Mouse (Mus musculus) frontal cortex, postnatal 14 days (tissue): ENCODE data around the gene Rora.

Source experiments
- DNase-seq, 2 experiments: peaks; one replicate each; pipeline ENCODE4 v3.0.0; 2022; ENCODE audit warnings: low spot score in 2 of 2

The Rora gene

DNA sequence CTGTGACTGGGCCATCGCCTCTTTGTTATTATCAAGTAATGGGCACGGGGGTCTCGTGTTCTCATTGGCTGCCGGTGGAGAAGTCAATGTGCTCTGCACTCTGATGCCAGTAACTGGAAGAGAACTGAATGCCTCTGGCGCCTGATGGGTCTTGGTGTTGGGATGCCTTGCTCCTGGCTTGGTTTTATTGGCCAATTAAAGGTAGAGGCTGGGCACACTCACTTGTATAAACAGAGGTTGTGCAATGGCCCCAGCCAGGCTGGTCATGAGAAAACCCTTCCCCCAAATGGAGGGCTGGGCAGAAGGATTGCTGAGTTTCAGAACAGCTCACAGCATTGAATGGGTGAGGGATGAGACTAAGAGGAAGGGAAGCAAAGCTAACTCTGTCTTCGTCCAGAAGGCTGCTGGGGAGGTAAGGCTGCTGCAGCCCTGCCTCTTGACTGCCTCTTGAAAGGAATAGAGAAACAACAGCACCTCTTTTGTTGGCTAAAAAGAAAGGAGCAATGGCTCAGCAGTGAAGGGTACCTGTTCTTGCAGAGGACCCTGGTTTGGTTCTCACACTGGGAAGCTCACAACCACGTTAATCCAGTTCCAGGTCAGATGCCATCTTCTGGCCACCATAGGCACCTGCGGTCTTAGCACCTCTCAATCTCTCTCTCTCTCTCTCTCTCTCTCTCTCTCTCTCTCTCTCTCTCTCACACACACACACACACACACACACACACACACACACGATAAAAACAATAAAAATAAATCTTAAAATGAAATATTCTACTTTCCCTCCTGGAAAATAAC lies 653.3 kb downstream of the Rora start:
- no peak for DNase-seq

DNA sequence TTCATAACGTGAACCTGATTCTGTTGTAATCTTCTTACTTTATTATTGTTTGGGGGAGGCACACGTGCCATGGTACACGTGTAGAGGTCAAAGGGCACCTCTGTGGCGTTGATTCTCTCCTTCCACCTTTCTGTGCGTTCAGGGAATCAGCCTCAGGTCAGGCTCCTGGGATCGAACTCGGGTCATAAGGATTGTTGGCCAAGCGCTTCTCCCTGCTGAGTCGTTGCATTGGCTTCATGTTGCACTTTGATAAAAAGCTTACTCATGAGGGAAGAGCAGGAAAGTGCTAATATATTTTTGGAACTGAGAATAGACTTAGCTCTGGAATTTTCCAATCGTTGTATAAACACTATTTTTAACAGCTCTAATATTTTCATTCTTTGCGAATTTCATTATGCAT lies 654.4 kb downstream of the Rora start:
- no peak for DNase-seq

DNA sequence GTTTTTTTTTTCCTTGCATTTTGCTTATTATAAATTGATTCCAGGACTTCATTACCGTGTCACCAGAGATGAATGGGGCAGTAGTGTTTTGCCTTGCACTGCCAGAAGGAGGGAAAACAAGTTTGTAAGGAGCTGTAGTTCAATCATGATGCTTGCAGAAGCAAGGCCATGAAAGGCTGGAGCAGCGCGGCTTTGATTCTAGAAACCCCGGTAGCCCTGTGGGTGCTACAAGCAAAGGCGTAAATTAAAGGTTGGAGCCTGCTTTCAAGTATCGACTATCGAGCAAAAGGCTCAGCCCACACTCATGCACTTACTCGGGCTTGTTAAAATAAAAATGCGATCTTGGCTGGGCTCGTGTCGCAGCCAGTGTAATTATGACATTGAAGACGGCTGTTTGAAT lies 656.9 kb downstream of the Rora start:
- no peak for DNase-seq

DNA sequence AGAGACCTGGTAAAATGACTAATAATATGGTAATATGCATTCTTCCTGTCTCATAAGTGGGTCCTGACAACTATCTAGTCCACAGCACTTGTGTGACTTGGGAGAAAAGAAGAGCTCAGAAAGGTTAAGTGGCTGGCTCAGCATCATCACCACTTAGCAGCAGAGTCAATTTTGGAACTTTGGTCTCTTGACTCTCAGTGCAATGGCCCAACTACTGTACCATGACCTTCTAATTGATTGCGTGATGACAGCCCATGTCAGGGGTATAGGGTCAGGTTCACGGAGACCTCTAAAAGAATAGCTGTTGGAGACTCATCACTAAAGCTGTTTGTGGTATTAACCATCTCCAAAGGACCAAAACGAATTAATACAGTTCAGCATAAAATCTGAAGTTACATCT lies 659.7 kb downstream of the Rora start:
- DNase-seq = no peak

DNA sequence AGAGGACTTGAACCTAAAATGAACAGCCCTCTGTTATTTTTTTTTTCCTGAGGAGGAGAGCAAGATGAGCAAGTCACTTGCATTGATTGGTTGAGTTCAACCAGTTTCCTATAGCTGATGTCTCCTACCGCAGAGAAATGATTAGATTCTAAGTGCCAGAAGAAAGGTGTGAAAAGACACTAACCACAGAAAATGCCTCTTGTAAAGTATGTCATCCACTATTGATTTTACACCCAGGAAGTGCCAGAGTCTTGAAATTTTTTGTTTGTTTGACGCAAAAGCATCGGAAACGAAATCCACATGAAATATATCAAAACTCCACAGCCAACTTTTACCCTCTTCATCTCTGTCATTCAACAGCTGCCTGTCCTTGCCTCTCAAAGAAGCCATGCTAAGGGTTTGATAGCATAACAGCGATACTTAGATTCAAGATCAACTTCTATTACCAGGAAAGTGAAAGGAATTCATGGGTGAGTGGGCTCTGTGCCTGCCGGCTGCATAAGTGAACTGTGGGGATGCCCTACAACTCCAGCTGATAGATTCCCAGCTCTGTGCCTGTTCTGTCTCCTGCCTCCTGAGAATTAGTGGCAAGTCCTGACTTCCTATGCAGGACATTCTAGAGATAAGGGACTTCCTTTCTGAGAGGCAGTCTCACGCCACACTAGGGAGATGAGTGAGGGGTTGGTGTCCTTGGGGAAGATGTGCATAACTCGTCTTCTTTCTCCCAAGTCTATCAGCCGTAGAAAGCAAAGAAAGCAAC lies 661.0 kb downstream of the Rora start:
- DNase-seq = no peak

DNA sequence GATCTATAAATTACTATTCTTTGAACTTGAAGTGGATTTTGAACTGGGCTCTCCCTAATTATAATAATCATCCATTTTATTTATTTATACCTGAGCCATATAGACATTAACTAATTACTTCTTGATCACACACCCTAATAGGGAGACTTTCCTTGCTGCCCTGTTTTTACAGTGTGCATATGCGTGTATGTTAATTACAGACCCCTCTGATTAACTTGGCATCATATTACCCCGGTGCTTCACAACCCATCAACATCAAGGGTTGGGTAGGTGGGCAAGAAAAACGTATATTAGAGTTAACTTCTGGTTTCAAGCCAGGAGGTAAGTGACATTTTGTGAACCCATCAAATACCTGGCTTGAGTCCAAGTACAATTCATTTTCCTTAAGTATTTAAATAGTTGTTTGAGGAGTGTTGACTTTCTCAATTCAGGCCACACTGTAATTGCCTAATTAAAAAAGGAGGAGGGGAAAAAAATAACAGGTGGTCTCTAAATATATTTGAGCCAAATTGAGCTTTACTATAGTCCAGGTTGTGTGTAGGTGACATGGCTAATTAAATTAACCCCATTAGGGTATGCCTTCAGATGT lies 664.0 kb downstream of the Rora start:
- no peak for DNase-seq

DNA sequence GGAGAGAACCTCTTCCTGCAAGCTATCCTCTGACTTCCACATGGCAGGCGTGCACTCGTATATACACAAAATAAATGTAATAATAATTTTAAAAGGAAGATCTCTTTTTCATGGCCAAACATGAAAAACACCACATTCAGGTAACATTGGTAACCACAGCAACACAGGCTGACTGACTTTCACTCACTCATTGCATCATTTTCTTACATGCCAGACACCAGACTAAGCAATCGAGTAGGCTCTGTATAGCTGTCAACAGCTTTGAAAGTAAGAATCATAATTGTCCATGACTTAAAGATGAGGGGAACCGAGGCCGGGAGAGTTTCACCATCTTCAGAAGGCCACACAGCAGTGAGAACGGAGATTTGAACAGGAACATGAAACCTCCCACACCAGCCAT lies 665.8 kb downstream of the Rora start:
- no peak for DNase-seq

DNA sequence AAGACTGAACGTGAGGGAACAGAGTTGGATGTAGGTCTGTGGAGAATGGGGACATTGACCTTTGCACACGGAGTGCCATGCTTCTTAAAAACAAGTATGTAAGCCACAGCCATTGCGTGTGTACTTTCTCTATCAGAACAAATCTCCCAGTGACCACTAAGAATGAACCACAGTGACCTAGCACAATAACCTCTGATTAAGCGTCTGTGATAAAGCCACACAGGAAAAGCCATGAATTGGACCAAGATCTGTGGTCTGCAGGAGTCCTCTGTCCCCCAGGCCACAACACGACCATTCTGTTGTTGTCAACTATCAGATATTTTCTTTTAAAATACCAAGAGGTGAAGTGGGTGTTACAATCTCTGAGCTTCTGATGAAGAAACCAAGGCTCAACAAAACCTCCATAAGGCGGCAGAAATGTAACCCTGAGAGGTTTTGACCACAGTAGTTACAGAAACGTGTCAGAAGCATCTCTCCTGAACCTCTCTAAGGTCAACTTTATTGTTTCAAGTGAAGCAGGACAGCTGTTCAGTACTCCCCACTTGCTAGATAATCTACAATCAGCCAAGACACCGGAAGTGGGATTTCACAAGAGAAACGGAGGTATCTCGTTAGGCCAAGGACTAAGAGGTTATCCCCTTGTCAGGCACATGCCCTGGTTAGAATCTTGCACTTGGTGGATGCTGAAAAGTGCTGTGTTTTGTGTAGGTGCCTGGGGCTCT lies 666.5 kb downstream of the Rora start:
- no peak for DNase-seq

DNA sequence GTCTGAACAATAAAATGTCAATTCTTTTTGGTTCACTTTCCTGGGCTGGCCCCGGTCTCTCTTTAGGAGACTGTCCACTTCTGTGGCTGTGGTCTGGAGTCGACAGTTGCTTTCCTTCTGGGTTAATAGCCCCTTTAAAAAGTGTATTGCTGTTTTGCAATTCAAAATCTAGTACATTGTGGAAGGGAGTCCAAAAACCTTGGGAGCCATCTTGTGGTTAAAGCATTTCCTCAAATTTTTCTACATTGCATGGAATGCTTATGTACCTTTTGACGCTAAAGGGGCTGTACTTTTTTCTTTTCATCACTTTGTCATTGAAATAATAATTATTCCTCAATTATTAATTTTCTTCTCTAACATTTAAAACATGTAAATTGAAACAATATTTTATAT lies 667.0 kb downstream of the Rora start:
- no peak for DNase-seq

DNA sequence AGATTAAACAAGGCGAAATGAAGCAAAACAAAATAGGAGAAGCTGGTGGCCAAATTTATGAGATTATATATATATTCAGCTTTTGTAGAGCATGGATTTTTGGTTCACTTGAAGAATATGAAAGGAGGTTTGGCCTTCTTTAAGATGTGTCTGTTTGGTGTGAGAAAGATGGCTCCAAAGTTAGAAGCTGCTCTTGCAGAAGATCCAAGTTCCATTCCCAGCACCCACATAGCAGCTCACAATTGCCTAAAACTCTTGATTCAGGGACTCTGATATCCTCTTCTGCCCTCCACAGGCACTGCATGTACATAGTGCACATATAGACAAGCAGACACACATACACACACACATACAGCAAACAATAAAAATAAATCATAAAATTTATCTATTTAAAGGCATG lies 668.4 kb downstream of the Rora start:
- DNase-seq = no peak

DNA sequence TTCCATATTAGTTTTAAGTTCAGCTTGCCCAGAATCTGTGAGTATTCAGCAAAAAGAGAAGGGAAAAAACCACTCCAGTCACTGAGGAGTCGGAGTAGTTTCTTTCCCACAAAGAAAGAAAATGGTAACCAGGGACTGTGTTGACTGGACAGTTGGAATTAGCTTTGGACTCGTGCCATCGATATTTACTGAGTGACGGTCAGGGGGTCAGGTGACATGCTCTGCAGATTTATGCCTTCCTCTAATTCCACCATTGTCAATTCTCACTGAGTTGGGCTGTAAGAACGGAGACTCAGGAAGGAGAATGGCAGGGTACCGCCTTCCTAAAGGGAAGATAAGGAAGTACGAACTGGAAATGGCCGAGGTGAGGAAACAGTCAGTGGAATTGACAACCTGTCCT lies 670.2 kb downstream of the Rora start:
- no peak for DNase-seq

DNA sequence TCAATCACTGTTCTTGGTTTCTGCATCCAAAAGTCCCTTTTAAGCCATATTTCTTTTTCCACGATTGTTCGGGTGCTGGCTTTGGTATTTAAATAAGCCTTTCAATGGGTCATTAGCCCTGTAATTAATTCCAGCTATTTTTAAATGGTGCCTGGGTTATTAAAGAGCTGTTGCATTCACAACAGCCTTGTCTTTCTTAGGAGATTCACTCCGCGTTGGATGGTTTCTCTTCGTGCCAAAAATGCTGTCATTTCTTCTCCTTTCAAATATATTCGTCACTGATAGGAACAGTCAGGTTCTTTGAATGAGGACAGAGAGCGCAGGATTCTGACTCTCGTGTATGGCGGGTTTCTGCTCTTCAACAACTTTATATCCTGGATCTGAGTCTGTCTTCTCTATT lies 673.5 kb downstream of the Rora start:
- DNase-seq = no peak

DNA sequence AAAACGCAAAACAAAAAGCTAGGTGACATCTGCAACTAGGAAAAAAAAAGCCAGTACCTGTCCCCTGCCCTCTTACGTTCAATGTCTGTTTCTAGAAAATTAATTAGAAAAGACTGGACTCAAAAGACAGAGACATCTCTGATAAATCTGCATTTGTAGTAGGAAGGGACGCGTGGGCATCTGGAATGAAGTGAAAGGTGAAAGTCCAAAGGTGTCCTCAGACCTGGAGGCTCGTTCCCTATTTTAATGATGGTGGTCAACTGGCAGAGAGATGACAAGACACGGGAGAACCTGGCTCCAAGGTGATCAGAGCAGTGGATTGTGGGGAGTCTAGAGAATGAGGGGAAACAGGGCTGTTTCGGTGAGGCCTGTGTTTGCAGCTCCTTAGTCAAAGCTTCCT lies 674.0 kb downstream of the Rora start:
- DNase-seq = no peak

DNA sequence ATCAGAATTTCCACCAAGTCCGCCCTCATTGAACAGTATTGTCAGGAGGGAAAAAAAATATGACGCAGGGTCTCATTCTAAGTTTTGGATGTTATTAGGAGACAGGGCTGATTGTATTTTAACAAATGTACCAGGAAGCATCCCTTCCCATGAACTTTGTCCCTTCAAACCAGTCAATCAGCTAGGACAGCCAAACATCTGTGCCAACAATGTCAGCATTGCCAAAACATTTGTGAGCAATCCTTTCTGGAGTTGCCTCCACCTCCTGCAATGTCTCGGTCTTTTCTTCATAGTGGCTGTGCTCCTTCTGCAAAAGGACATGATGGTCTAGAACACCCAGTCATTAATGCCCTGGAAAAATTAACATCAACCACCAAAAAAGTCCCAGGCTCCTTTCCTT lies 678.2 kb downstream of the Rora start:
- DNase-seq = no peak

DNA sequence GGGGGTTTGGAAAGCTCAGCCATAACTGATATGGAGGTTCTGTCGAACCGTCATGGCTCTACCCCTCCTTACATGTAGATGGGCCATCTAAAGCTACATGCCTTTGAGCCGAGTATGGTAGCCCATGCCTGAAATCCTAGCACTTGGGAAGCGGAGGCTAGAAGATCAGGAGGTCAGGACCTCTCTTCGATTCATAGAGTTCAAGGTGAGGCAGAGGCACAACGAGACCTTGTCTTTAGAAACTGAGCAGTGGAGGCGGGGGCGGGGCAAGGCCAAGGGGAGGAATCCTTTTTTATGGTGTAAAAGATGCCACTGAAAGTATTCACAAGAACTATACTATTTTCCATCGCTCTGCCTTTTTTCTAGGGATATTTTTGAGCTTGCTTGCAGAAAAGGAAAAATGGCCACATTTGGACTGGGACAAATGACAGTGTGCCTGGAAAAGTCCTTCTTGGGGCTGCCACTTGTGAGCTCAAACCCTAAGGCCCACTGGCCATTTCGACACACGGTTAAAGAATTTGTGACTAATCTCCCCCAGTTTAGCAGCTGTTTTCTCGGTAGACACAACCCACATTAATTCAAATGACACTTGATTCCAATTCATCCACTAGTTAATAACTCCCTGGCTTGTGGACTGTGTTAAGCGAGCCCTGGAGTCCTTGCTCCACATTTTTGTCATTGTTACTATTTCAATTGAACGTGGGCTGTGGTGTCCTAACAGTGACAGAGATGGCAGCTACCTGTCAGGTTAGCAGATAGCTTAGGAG lies 679.4 kb downstream of the Rora start:
- DNase-seq = no peak

DNA sequence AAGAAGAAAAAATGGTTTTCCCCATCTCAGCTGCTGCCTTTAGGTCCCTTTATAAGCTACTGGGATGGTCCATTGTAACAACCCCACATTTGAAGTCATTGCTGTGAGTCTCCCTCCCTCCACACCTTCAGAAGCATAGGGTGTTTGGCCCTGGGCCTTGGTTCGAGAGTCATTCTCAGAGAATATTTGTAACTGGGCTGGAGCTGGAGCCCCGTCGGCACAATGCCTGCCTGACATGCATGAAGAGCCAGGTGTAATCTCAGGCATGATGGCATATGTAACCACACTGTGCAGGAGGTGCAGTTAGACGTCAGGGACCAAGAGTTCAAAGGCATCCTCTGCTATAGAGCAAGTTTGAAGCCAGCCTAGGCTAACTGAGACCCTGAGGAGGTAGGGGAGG lies 680.1 kb downstream of the Rora start:
- no peak for DNase-seq

DNA sequence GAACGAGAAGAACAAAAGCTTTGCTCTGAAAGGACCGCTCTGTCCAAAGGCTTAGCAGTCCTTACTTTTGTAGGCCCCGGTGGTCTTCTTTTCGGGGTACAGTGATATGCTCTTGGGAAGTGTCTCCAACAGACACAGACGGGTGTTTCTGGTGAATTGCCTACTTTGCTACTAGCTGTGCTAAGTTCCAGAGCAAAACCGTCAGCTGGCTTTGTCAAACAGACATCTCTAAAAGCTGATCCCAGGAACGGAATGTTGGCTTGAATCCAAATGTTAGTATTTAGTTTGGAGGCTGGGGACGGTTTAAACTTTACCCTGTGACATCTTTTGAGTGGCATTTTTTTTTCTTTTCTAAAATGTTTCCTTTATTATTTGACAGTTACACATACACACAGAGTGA lies 680.5 kb downstream of the Rora start:
- DNase-seq = no peak

DNA sequence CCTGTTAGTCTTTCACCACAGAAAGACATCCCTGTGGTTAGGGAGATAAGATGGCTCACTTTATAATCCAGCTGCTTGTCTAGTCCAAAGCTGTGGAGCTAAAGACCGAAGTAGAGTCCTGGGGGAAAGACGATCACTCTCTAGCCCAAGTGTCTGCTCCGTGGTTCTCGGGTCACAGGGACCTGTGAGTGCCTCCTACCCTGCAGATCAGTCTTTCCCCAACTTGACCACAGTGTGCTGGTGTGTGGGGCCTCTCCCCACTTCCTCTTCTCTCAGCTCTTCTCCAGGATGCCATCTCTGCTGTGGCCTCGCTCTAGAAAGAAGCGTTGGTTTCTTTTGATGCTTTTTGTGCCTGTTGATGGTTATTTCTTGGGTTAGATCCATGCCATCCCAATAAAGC lies 682.5 kb downstream of the Rora start:
- DNase-seq = no peak

DNA sequence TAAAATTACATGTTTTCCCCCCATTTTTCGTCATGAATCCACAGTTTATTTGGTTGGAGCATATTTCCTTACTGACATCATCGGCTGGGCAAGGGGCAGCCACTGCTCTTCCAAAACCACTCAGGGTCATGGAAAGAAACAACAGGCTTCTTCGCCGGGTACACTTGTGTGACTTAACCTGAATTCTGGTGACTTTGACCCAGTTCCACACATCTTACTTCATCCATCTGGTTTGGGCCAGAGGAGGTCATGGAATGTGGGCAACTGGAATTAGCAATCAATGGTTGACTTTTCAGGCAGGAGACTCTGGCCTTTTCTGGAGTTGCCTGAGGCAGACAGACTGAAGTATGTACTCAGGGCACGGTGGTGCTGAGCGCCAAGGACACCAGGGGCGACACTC lies 685.6 kb downstream of the Rora start:
- DNase-seq = no peak

DNA sequence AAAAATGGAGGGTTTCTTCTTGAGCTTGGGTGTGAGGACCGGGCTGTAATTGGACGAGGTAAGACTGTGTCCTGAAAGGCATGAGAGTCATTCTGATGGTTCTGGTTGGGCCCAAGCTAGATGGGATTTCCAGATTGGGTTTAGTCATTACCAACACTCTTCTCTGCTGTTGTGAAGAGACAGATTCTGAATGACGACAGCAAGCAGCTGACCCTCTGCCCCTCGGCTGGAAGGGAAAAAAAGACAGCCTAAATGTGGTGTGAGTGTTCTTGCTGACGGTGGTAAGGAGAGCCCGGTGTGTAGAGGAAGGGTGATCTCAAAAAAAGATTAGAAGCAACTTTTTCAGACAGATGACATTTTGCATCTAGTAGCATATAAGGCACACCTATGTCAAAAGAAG lies 686.2 kb downstream of the Rora start:
- no peak for DNase-seq

DNA sequence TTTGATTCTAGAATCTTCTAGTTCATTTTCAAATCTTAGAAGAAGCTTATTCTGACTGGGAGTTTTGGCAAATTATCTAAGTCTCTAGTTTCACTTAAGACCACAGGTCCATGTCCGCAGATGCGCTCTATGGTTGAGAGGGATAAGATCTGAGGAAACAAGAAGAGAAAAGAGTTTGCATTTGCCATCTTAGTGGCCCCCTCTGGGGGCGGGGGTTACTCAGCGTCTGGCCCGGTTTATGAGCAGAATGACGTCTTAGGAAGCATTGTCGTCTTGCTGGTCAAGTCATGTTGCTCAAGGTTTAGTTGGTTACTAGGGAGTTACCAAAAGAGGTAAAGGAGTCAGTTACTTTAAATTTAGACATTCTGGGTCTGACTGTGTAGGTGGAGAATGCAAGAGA lies 686.8 kb downstream of the Rora start:
- no peak for DNase-seq

DNA sequence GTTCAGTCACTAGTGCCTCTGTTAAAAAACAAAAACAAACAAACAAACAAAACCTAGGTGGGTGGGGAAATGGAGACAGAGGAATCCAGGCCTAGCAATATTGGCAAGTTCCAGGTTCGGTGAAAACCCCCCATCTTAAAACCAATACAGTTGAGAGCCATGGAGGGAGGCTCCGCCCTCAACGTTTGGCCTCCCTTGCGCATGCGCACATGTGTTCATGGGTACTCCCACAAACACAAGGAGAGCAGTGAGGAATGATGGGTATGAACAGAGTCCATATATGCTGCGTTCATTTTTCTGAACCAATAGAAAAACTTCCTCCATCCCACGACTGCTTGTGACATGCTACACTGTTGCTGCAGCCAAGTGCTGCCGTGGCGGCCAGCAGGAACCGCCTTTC lies 690.3 kb downstream of the Rora start:
- DNase-seq = no peak
